Mouse (Mus musculus) heart, embryonic 13.5 days (tissue): ENCODE results near the gene Gpha2. TPM values are rescaled to one million over a fixed set of nuclear protein-coding genes. Genes with fewer than 3 reads are reported as not detected.

Experiments
- ATAC-seq: fragments of 200-750 bp; cut with Nextera tagmentation; 2 replicates; pipeline ENCODE4 v1.8.0; 2017; ENCODE audit warnings: moderate TSS enrichment; ENCODE audit not compliant: insufficient number of reproducible peaks, low FRiP score, low TSS enrichment; ENCODE audit errors: extremely low read depth
- H3K27ac ChIP-seq: fragments of 300-500 bp; sonication (generic); replicated peaks from 2 replicates; pipeline ENCODE4 v1.5.1; 2015; ENCODE audit warnings: moderate library complexity, mild to moderate bottlenecking, inconsistent platforms
- H3K27me3 ChIP-seq: fragments of 300-500 bp; sonication (generic); replicated peaks from 2 replicates; pipeline ENCODE4 v1.6.1; 2015; ENCODE audit warnings: mild to moderate bottlenecking, inconsistent platforms
- H3K36me3 ChIP-seq: fragments of 300-500 bp; sonication (generic); 2 replicates; pipeline ENCODE4 v1.6.1; 2015; ENCODE audit warnings: mild to moderate bottlenecking, inconsistent platforms
- H3K4me1 ChIP-seq: fragments of 300-500 bp; sonication (generic); 2 replicates; pipeline ENCODE4 v1.6.1; 2015; ENCODE audit warnings: inconsistent platforms
- H3K4me2 ChIP-seq: fragments of 300-500 bp; sonication (generic); 2 replicates; pipeline ENCODE4 v1.6.1; 2015; ENCODE audit warnings: inconsistent platforms, mild to moderate bottlenecking, moderate library complexity
- H3K4me3 ChIP-seq: fragments of 300-500 bp; sonication (generic); 2 replicates; pipeline ENCODE4 v1.5.1; 2015; ENCODE audit warnings: moderate library complexity, mild to moderate bottlenecking, inconsistent platforms
- H3K9ac ChIP-seq: fragments of 300-500 bp; sonication (generic); 2 replicates; pipeline ENCODE4 v1.6.1; 2015; ENCODE audit warnings: inconsistent platforms, mild to moderate bottlenecking, moderate library complexity
- H3K9me3 ChIP-seq: fragments of 300-500 bp; sonication (generic); 2 replicates; pipeline ENCODE4 v1.6.1; 2016; ENCODE audit warnings: inconsistent platforms
- WGBS: fragments of 180-500 bp; shearing (Covaris S2); methylation state at CpG from one replicate; pipeline ENCODE4 v1.1.7; 2015; ENCODE audit warnings: mixed read lengths; 5-methylcytosine and 5-hydroxymethylcytosine counted together
- polyA plus RNA-seq: library from polyadenylated mRNA; unstranded; fragments of >200 nt; fragmentation: Nextera tagmentation; extraction: Ambion mirVana; gene quantifications from 2 replicates; pipeline ENCODE4 v1.2.1, GENCODE M21; 2015

Gene Gpha2
- polyA plus RNA-seq, 1 experiment from 2014 or later, result not detected

DNA sequence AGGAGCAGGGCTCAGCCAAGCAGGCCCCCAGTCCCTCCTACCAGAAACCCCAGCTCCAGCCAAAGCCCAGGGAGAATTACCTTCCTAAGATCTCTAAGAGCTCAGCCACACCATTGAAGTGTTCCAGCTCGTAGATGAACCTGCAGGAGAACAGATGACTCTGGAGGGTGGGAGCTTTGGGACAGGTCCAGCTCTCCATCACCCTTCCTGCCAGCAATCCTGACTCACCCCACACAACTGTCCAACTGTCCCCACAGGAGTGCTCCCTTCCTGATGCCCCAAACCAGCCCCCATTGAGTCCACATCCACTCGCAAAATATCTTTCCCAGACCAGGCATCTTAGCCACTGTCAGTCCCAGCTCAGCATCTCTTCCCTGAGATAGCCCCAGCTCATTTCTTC lies 4.9 kb downstream of the Gpha2 start:
- Histone ChIP-seq H3K27ac (no peak overlapping the region), H3K27me3 (no peaks in the 10 kb centered on the region), H3K36me3 (peaks cover 71% of the 10 kb centered on the region), H3K4me1 (peaks cover 19% of the 10 kb centered on the region), H3K4me2 (no peak overlapping the region), H3K9me3 (no peaks in the 10 kb centered on the region), H3K4me3 (no peak overlapping the region), H3K9ac (no peak overlapping the region)
- 80% methylated on average over 2 of the region's 2 CpGs for WGBS
- no peak for ATAC-seq

DNA sequence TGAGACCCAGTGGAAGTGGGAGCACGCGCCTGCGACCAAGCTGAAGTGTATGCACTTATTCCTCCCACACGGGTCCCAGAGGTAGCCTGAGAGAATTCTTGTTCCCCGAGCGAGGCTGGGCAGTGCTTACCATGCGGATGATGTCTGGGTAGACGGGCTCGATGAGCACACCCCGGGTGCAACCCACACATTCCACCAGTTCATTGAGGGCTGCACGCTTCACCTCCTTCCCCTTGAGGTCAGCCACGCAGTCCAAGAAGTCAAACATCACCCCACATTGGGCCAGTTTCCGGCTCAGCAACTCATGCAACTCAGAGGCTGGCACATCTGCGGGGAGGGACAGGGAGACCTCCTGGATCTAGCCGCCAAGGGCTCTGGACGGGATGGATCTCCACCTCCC lies 7.5 kb downstream of the Gpha2 start:
- Histone ChIP-seq H3K27me3 (no peaks in the 10 kb centered on the region), H3K27ac (no peak overlapping the region), H3K4me3 (no peak overlapping the region; the same call in 1 of the 2 replicates), H3K4me1 (peaks cover 25% of the 10 kb centered on the region), H3K36me3 (peaks cover 50% of the 10 kb centered on the region), H3K9me3 (no peaks in the 10 kb centered on the region), H3K4me2 (peak overlapping the region; percentile 88; the same call in 1 of the 2 replicates), H3K9ac (peak overlapping the region; percentile 94)
- 86% methylated on average over 16 of the region's 16 CpGs for WGBS
- ATAC-seq, result no peak

DNA sequence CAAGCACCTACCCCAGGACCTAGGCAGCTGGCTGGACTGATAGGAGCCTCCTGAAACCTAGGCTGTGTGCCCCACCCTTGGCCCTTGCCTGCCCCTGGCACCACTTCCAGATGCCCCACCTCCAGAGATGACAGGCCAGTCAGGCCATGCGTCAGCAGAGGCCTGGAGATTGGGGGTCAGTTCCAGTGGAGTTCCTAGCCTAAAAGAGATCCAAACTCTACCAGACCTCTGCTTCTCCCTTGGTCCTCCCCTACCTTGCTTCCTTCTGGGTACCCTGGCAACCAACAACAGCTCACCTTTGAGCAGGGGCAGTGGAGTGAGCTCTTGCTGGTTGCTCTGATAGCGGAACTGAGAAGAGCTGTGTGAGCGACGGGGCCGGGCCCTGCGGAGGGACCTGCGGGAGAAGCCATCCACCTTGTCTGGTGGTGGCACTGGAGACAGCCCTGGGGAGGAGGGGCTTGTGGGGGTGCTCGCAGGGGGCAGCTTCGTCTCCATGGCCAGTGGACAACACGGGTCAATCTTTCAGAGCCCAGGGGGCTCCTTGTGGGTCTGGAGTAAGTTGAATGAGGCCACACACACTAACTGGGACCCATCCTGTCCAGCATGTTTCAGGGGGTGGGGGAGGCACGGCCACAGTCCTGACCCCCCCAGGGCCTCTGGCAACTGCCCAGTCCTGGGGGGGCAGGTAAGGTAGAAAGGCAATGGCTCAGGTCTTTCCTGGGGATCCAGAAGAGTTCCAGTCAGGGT lies 8.3 kb downstream of the Gpha2 start:
- Histone ChIP-seq H3K4me1 (peaks cover 25% of the 10 kb centered on the region), H3K9me3 (no peaks in the 10 kb centered on the region), H3K4me3 (peak overlapping the region; percentile 88), H3K27ac (no peak overlapping the region), H3K27me3 (no peaks in the 10 kb centered on the region), H3K4me2 (peak overlapping the region; percentile 88), H3K36me3 (peaks cover 42% of the 10 kb centered on the region), H3K9ac (peak overlapping the region; percentile 94)
- 62% methylated on average over 11 of the region's 11 CpGs for WGBS
- no peak for ATAC-seq

DNA sequence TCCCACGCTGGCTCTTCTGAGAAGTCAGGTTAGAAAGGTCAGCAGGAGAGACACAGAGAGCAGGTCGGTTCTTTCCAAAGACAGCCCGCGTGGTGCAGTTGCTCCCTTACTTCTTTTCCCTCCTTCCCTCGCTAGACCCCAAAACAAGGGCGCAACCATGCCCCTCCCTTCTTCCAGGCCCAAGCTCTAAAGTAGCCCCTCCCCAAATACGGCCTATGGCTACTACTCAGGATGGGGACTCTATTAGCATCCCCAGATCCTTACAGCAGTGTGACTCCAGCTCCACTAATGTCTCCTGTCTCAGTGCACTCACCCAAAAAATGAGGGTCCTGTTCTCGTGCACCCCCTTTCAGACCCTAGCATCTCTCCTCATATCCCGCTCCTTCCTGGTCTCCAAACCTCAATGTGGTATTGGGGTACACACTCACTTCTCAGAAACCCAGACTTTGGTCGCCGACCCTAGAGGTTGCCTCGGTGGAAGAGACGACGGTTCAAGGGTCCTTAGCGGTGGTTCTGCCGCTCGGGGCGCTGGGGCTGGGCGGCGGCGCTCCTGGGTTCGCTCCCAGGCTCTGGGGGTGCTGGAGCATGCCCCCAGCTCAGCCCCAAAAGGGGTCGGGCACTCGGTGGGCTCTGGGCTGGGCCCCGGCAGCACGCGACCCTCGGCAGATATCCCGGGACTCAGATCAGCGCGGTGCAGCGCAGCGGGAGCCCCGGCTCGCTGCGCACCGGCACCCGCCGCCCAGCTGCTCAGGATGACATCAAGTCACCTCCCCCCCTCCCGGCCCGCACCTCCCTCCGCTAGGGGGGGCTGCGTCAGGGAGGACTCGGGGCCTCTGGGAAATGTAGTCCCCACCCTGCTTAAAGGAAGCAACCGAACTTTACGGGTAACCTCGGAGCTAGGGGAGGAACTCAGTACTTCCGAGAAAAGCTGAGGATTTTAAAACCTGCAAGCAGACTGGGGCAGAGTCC lies 9.2 kb downstream of the Gpha2 start, which contains the start of gene Ppp2r5b:
Ppp2r5b (minus strand) TSS at position 789 of the 969 bp plus-strand sequence.
- no peaks in the 10 kb centered on the region for H3K27me3 ChIP-seq
- peak within 1 kb of the TSS; percentile 98 for H3K27ac ChIP-seq
- ATAC-seq, result peak; percentile 84
- peak within 1 kb of the TSS; percentile 88 for H3K4me2 ChIP-seq
- H3K9ac ChIP-seq, result peak within 1 kb of the TSS; percentile 94
- peaks cover 30% of the 10 kb centered on the region for H3K4me1 ChIP-seq
- H3K36me3 ChIP-seq, result peaks cover 33% of the 10 kb centered on the region
- WGBS, result 3% methylated on average over 48 of the region's 48 CpGs
- no peaks in the 10 kb centered on the region for H3K9me3 ChIP-seq
- peak within 1 kb of the TSS; percentile 88 for H3K4me3 ChIP-seq

DNA sequence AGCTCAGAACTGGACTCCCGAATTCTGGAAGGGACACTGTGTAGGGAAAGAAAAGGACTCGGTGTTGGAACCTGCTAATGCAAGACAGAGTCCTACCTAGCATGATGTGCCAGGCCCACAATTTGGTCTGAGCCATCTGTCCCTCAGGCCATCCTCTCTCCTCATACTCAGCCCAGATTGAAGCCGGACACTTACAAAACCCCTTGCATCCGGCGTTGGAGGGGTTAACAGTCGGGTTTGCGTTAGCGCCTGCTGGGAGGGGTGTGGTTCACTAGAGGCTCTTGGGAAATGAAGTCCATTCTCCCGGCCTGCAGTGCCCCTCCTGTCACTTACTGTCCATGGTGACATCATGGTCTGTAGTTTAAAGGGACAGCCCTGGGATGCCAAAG lies 9.9 kb downstream of the Gpha2 start:
- Histone ChIP-seq H3K4me1 (peaks cover 34% of the 10 kb centered on the region), H3K9me3 (no peaks in the 10 kb centered on the region), H3K36me3 (peaks cover 26% of the 10 kb centered on the region), H3K4me2 (peak overlapping the region; percentile 88), H3K9ac (peak overlapping the region; percentile 94), H3K27me3 (no peaks in the 10 kb centered on the region), H3K27ac (peak overlapping the region; percentile 98), H3K4me3 (peak overlapping the region; percentile 88)
- 0% methylated on average over 9 of the region's 9 CpGs for WGBS
- ATAC-seq, result peak; percentile 87

DNA sequence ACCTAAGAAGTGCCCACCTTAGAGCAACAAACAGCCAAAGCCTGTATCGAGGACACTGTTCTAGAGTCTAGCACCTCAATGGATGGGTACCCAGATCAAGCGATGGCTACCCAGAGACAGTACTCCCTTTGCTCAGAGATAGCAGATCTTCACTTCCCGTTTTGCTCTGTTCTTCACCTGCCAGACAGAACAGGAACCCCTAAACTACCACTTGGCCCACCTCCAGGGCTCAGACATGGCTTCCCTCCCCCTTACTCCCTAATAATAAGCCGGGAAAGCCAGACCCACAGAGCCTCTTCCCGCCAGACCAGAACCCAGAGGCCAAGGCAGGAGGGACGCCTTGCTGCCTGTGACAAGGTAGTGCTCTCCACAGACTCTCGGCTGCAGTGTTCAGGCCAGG lies 10.7 kb downstream of the Gpha2 start:
- Histone ChIP-seq H3K4me1 (peaks cover 34% of the 10 kb centered on the region), H3K36me3 (peaks cover 18% of the 10 kb centered on the region), H3K27me3 (no peaks in the 10 kb centered on the region), H3K9ac (no peak overlapping the region), H3K27ac (no peak overlapping the region), H3K4me3 (no peak overlapping the region), H3K9me3 (no peaks in the 10 kb centered on the region), H3K4me2 (peak overlapping the region; percentile 88; the same call in 1 of the 2 replicates)
- no peak for ATAC-seq
- 63% methylated on average over 7 of the region's 7 CpGs for WGBS

DNA sequence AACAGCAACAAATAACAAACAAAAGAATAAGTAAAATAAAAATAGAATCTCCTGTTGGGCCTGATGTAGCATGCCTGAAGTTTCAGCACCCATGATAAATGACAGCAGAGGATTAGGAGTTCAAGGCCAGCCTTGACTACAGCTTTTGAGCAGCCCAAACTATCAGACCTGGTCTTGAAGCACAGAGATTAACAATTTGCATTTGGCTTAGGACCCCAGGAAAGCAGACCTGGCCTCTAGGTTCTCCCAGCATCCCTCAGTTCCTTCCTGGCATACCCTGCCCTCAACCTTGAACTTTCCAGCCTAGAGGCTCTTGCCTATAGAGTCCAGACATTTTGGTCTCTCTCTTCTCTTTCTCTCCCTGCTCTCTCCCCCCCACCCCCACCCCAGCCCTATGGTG lies 12.6 kb downstream of the Gpha2 start:
- Histone ChIP-seq H3K4me2 (no peak overlapping the region), H3K9ac (no peak overlapping the region), H3K9me3 (no peaks in the 10 kb centered on the region), H3K4me1 (peaks cover 43% of the 10 kb centered on the region), H3K27me3 (no peaks in the 10 kb centered on the region), H3K27ac (no peak overlapping the region), H3K36me3 (peaks cover 4% of the 10 kb centered on the region; the same call in 1 of the 2 replicates), H3K4me3 (no peak overlapping the region)
- ATAC-seq, result no peak

DNA sequence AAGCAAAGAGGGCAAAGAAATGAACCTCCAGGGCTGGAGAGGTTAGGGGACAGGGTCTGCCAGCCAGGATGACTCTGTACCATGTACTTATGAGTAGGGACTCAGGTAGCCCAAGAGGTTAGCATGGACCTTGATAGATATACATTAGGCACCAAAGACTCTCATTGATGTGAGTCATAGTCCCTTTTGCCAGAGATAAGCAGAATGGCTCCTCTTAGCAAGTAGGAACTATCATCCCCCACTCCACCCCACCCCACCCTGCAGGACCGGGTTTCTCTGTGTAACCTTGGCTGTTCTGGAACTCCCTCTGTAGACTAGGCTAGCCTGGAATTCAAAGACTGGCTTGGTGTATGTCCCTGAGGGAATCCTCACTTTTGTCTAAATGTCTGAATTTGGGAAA lies 14.0 kb downstream of the Gpha2 start:
- Histone ChIP-seq H3K4me2 (0 out of 2 replicates have a peak overlapping the region, but pooled peaks have one; percentile 96), H3K4me3 (no peak overlapping the region), H3K9me3 (no peaks in the 10 kb centered on the region), H3K27ac (peak overlapping the region; percentile 13; the same call in 1 of the 2 replicates), H3K4me1 (peaks cover 30% of the 10 kb centered on the region), H3K27me3 (no peaks in the 10 kb centered on the region), H3K9ac (no peak overlapping the region), H3K36me3 (peaks cover 16% of the 10 kb centered on the region)
- 41% methylated on average over 1 of the region's 1 CpGs for WGBS
- ATAC-seq, result no peak

DNA sequence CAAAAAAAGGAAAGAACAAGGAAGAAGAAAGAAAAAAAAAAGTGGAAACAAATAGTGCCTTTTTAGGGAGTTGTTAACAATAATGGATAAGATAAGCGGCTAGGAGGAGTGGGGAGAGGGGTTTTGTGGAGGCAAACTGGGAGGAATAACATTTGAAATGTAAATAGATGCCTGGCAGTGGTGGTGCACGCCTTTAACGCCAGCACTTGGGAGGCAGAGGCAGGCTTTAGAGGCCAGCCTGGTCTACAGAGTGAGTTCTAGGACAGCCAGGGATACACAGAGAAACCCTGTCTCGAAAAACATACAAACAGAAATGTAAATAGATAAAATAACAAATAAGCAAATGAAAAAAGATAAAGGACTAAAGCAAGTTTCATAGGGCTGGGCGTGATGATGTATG lies 14.5 kb downstream of the Gpha2 start:
- peak overlapping the region; percentile 48 for H3K9ac ChIP-seq

DNA sequence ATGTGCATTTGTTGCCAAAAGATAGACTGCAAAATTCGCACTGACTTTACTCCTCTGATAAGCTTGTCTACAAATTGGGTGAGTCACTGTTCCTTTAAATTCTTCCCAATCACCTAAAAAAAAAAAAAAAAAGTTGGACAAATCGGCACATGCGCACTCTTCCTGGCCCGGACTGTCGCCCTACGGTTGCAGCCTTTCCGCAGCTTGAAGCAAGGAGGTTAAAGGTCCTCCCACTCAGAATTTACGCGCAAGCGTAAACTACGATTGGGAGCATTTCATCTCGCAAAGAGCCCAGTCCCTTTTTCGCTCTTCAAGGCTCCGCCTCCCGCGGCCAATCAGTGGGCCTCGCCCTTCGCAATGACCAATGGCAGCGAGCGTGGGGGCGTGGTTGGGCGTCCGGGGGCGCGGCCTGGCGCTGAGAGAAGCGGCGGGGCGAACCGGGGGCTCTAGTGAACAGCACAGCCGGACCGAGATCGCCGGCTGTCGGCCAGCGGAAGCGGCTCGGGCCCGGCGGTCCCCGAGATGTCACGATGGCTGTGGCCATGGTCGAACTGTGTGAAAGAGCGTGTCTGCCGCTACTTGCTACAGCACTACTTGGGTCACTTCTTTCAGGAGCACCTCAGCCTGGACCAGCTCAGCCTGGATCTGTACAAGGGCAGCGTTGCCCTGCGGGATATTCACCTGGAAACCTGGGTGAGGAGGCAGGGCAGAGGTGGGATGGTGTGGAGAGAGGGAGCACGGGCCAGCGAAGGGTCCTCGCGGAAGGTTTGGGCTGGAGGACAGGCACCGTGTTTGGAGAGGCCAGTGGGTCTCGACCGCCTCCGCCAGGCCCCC lies 15.3 kb downstream of the Gpha2 start, which contains the start of gene Atg2a:
Atg2a (plus strand) TSS at position 395 of the 834 bp plus-strand sequence.
- Histone ChIP-seq H3K4me2 (peak within 1 kb of the TSS; percentile 96), H3K4me3 (peak within 1 kb of the TSS; percentile 81), H3K36me3 (peaks cover 29% of the 10 kb centered on the region), H3K27ac (peak within 1 kb of the TSS; percentile 72), H3K9ac (peak within 1 kb of the TSS; percentile 93), H3K27me3 (no peaks in the 10 kb centered on the region), H3K4me1 (peaks cover 24% of the 10 kb centered on the region), H3K9me3 (no peaks in the 10 kb centered on the region)
- ATAC-seq, result peak; percentile 86
- under 1% methylated on average over 55 of the region's 55 CpGs for WGBS

More for the DNA sequence above, 14.5 kb downstream of the Gpha2 start:
- no peaks in the 10 kb centered on the region for H3K9me3 ChIP-seq
- H3K27me3 ChIP-seq, result no peaks in the 10 kb centered on the region
- peaks cover 28% of the 10 kb centered on the region for H3K4me1 ChIP-seq
- H3K4me3 ChIP-seq, result peak overlapping the region; percentile 81
- H3K36me3 ChIP-seq, result peaks cover 21% of the 10 kb centered on the region
- ATAC-seq, result no peak
- peak overlapping the region; percentile 96 for H3K4me2 ChIP-seq
- H3K27ac ChIP-seq, result peak overlapping the region; percentile 60
- 30% methylated on average over 5 of the region's 5 CpGs for WGBS
